Mouse (Mus musculus) olfactory bulb, adult 2 months (tissue): ENCODE results near the gene Cacna1a. TPM values are rescaled to one million over a fixed set of nuclear protein-coding genes. Genes with fewer than 3 reads are reported as not detected.

Source experiments
- H3K27ac ChIP-seq: fragments of 200-500 bp; 2 replicates; pipeline ENCODE4 v1.5.1; 2012; ENCODE audit warnings: low read depth, low read length; ENCODE audit not compliant: insufficient read depth
- H3K4me1 ChIP-seq: fragments of 200-500 bp; 2 replicates; pipeline ENCODE4 v1.6.1; 2012; ENCODE audit warnings: low read length; ENCODE audit not compliant: control insufficient read depth, insufficient read depth
- H3K4me3 ChIP-seq: fragments of 200-500 bp; 2 replicates; pipeline ENCODE4 v1.5.1; 2012; ENCODE audit warnings: mild to moderate bottlenecking, low read depth, low read length, moderate library complexity; ENCODE audit not compliant: insufficient read depth
- CTCF ChIP-seq: fragments of 200-500 bp; IDR thresholded peaks from 2 replicates; pipeline ENCODE4 v1.5.1; 2012; ENCODE audit warnings: low read depth, mild to moderate bottlenecking, low read length, moderate library complexity; ENCODE audit not compliant: insufficient read depth
- POLR2A ChIP-seq: fragments of 200-500 bp; IDR thresholded peaks from 2 replicates; pipeline ENCODE4 v1.6.1; 2012; ENCODE audit warnings: mild to moderate bottlenecking, low read depth, low read length, moderate library complexity; ENCODE audit not compliant: insufficient read depth
- WGBS: fragments of 180-500 bp; shearing (Covaris S2); methylation state at CpG from one replicate; pipeline ENCODE4 v1.1.7; 2018; 5-methylcytosine and 5-hydroxymethylcytosine counted together
- polyA plus RNA-seq: library from polyadenylated mRNA; stranded (reverse); fragments of >200 nt; gene quantifications from 2 replicates; pipeline ENCODE4 v1.2.4, GENCODE M21; 2012; ENCODE audit warnings: low replicate concordance; ENCODE audit not compliant: missing spikeins, insufficient read depth, insufficient read length

Gene Cacna1a
- polyA plus RNA-seq, 1 experiment, result not detected

- TF ChIP-seq POLR2A (no peak), CTCF (no peak)
- no peak overlapping the region for H3K4me3 ChIP-seq
- peaks cover 4% of the 10 kb centered on the region for H3K4me1 ChIP-seq
- no peak overlapping the region for H3K27ac ChIP-seq
- WGBS, result 60% methylated on average over 25 of the region's 25 CpGs
These were observed 181.9 kb downstream of the Cacna1a start for GRCm38 (mm10) chr8:84569921-84570673.

- Histone ChIP-seq H3K4me1 (no peaks in the 10 kb centered on the region), H3K27ac (no peak overlapping the region), H3K4me3 (no peak overlapping the region)
- no peak for TF ChIP-seq POLR2A
- TF ChIP-seq CTCF, result no peak
- 76% methylated on average over 4 of the region's 4 CpGs for WGBS
These were observed 189.2 kb downstream of the Cacna1a start for GRCm38 (mm10) chr8:84577432-84577831.

- WGBS, result 46% methylated on average over 3 of the region's 3 CpGs
- Histone ChIP-seq H3K4me1 (no peaks in the 10 kb centered on the region), H3K27ac (no peak overlapping the region), H3K4me3 (no peak overlapping the region)
- TF ChIP-seq POLR2A (no peak), CTCF (peak; percentile 39; the same call in 1 of the 2 replicates)
These were observed 191.4 kb downstream of the Cacna1a start for GRCm38 (mm10) chr8:84579595-84579994.

- 68% methylated on average over 1 of the region's 1 CpGs for WGBS
- no peaks in the 10 kb centered on the region for H3K4me1 ChIP-seq
- TF ChIP-seq POLR2A (no peak), CTCF (no peak)
- no peak overlapping the region for H3K27ac ChIP-seq
- no peak overlapping the region for H3K4me3 ChIP-seq
These were observed 197.1 kb downstream of the Cacna1a start for GRCm38 (mm10) chr8:84585311-84585710.

- no peak for TF ChIP-seq POLR2A
- no peak for TF ChIP-seq CTCF
- no peaks in the 10 kb centered on the region for H3K4me1 ChIP-seq
- no peak overlapping the region for H3K4me3 ChIP-seq
- no peak overlapping the region for H3K27ac ChIP-seq
- 59% methylated on average over 2 of the region's 2 CpGs for WGBS
These were observed 198.0 kb downstream of the Cacna1a start for GRCm38 (mm10) chr8:84586221-84586620.

GRCm38 (mm10) chr8:84588498-84588897, 200.3 kb downstream of the Cacna1a start:
- H3K4me1 ChIP-seq, result no peaks in the 10 kb centered on the region
- TF ChIP-seq CTCF (no peak), POLR2A (no peak)
- 80% methylated on average over 11 of the region's 11 CpGs for WGBS
- H3K4me3 ChIP-seq, result no peak overlapping the region
- no peak overlapping the region for H3K27ac ChIP-seq

GRCm38 (mm10) chr8:84592015-84592662, 203.9 kb downstream of the Cacna1a start:
- H3K4me3 ChIP-seq, result no peak overlapping the region
- TF ChIP-seq POLR2A (no peak), CTCF (peak; percentile 78)
- 30% methylated on average over 15 of the region's 15 CpGs for WGBS
- H3K27ac ChIP-seq, result no peak overlapping the region
- H3K4me1 ChIP-seq, result no peaks in the 10 kb centered on the region

- 57% methylated on average over 1 of the region's 1 CpGs for WGBS
- Histone ChIP-seq H3K4me3 (no peak overlapping the region), H3K27ac (no peak overlapping the region), H3K4me1 (no peaks in the 10 kb centered on the region)
- TF ChIP-seq CTCF, result no peak
- TF ChIP-seq POLR2A, result no peak
These were observed 204.9 kb downstream of the Cacna1a start for GRCm38 (mm10) chr8:84593143-84593542.

- Histone ChIP-seq H3K27ac (no peak overlapping the region), H3K4me1 (no peaks in the 10 kb centered on the region), H3K4me3 (no peak overlapping the region)
- 50% methylated on average over 9 of the region's 9 CpGs for WGBS
- TF ChIP-seq POLR2A (no peak), CTCF (no peak)
These were observed 206.0 kb downstream of the Cacna1a start for GRCm38 (mm10) chr8:84594099-84594780.
